In genomic region chr6:120644346-120645299, GRCm38 (mm10) we compare ENCODE assay signal across 16 mouse cellular contexts. TPM values are rescaled to one million over a fixed set of nuclear protein-coding genes. Genes with fewer than 3 reads are reported as not detected.
DNase-seq lines count a peak whose midpoint lies in the region; ATAC-seq and TF ChIP-seq lines count a peak whose summit lies in the region.
"Had no signal": no experiment of that assay in that cellular context is flagged by ENCODE, and none has a peak within 500 bp of the region (broad histone marks: within the 10 kb centered on the region; RNA-seq: fewer than 3 reads in every experiment).

No protein-coding gene starts in this region.

- H3K4me2 ChIP-seq in hindbrain, embryonic 13.5 days = no peak overlapping the region
- H3K4me2 ChIP-seq: embryonic facial prominence, embryonic 12.5 days; limb, embryonic 13.5 days; stomach, embryonic 15.5 days had no signal

- no peaks in the 10 kb centered on the region for H3K27me3 ChIP-seq in hindbrain, embryonic 10.5 days (ENCODE audit: insufficient read depth, poor library complexity, severe bottlenecking)
- H3K27me3 ChIP-seq in hindbrain, embryonic 13.5 days = no peaks in the 10 kb centered on the region
- no peaks in the 10 kb centered on the region for H3K27me3 ChIP-seq in C2C12 (ENCODE audit: control insufficient read depth, insufficient read depth, insufficient read length)
- no peaks in the 10 kb centered on the region for H3K27me3 ChIP-seq in heart, embryonic 10.5 days (ENCODE audit: insufficient read depth, poor library complexity, severe bottlenecking)
- H3K27me3 ChIP-seq: embryonic facial prominence, embryonic 12.5 days; limb, embryonic 13.5 days; stomach, embryonic 15.5 days had no signal

- H3ac ChIP-seq in C2C12 (ENCODE audit: control insufficient read depth, insufficient read length, low read depth) = no peak overlapping the region

- no peak for TF ChIP-seq CTCF in C2C12 (IDR thresholded peaks at IDR 0.05; ENCODE audit: control insufficient read depth, insufficient read depth, insufficient read length)

- H3K79me2 ChIP-seq in C2C12 (ENCODE audit: control insufficient read depth, insufficient read depth) = no peaks in the 10 kb centered on the region

- no peak overlapping the region for H3K4me3 ChIP-seq in hindbrain, embryonic 10.5 days
- no peak overlapping the region for H3K4me3 ChIP-seq in hindbrain, embryonic 13.5 days
- no peak overlapping the region for H3K4me3 ChIP-seq in C2C12 (ENCODE audit: insufficient read depth, poor library complexity, severe bottlenecking)
- H3K4me3 ChIP-seq in heart, embryonic 10.5 days = no peak overlapping the region
- H3K4me3 ChIP-seq: embryonic facial prominence, embryonic 12.5 days; left cerebral cortex, adult 2 months; limb, embryonic 13.5 days; stomach, embryonic 15.5 days had no signal

- no peak overlapping the region for H3K9ac ChIP-seq in hindbrain, embryonic 13.5 days
- H3K9ac ChIP-seq: embryonic facial prominence, embryonic 12.5 days; limb, embryonic 13.5 days; liver, postnatal 0 days; stomach, embryonic 15.5 days had no signal

- no peaks in the 10 kb centered on the region for H3K79me3 ChIP-seq in C2C12 (ENCODE audit: low read depth)

- no peaks in the 10 kb centered on the region for H3K36me3 ChIP-seq in hindbrain, embryonic 10.5 days
- H3K36me3 ChIP-seq in hindbrain, embryonic 13.5 days = no peaks in the 10 kb centered on the region
- H3K36me3 ChIP-seq in C2C12 (ENCODE audit: control insufficient read depth, insufficient read depth) = no peaks in the 10 kb centered on the region
- no peaks in the 10 kb centered on the region for H3K36me3 ChIP-seq in heart, embryonic 10.5 days
- H3K36me3 ChIP-seq: embryonic facial prominence, embryonic 12.5 days; limb, embryonic 13.5 days; stomach, embryonic 15.5 days had no signal

- DNase-seq in hindbrain, embryonic 10.5 days (ENCODE audit: low spot score) = no peak
- peak; percentile 44 for DNase-seq in ZHBTc4 (ENCODE audit: low read depth, low spot score)
- DNase-seq in heart, embryonic 10.5 days (ENCODE audit: low spot score) = no peak
- no peak for DNase-seq in spleen, postnatal 10 days (ENCODE audit: low spot score in 2 of 2)
- no peak for DNase-seq in embryo, embryonic 9.5 days (ENCODE audit: extremely low spot score)
- DNase-seq: cerebellum, postnatal 10 days; liver, postnatal 0 days; lung, postnatal 4 days; midbrain, embryonic 14.5 days had no signal

- H3K4me1 ChIP-seq in hindbrain, embryonic 10.5 days (replicated peaks) = peaks cover 8% of the 10 kb centered on the region
- no peaks in the 10 kb centered on the region for H3K4me1 ChIP-seq in hindbrain, embryonic 13.5 days (replicated peaks)
- H3K4me1 ChIP-seq in heart, embryonic 10.5 days = peaks cover 12% of the 10 kb centered on the region
- H3K4me1 ChIP-seq: embryonic facial prominence, embryonic 12.5 days; limb, embryonic 13.5 days; stomach, embryonic 15.5 days had no signal

- no peaks in the 10 kb centered on the region for H3K9me3 ChIP-seq in hindbrain, embryonic 10.5 days
- no peaks in the 10 kb centered on the region for H3K9me3 ChIP-seq in hindbrain, embryonic 13.5 days
- no peaks in the 10 kb centered on the region for H3K9me3 ChIP-seq in heart, embryonic 10.5 days
- H3K9me3 ChIP-seq: embryonic facial prominence, embryonic 12.5 days; limb, embryonic 13.5 days; stomach, embryonic 15.5 days had no signal

- no peak for ATAC-seq in hindbrain, embryonic 13.5 days (ENCODE audit: low FRiP score)
- ATAC-seq: CD4-positive, CD25-positive, alpha-beta regulatory T cell, adult 4 months; liver, postnatal 0 days had no signal

- 49% methylated on average over 23 of the region's 23 CpGs for WGBS in hindbrain, embryonic 10.5 days
- 47% methylated on average over 23 of the region's 23 CpGs for WGBS in hindbrain, embryonic 13.5 days
- WGBS in heart, embryonic 10.5 days = 56% methylated on average over 23 of the region's 23 CpGs

- peak overlapping the region; percentile 23; the same call in 1 of the 2 replicates for H3K27ac ChIP-seq in hindbrain, embryonic 10.5 days
- H3K27ac ChIP-seq in hindbrain, embryonic 13.5 days = no peak overlapping the region
- H3K27ac ChIP-seq in heart, embryonic 10.5 days = 0 out of 2 replicates have a peak overlapping the region, but pooled peaks have one; percentile 9
- H3K27ac ChIP-seq: embryonic facial prominence, embryonic 12.5 days; left cerebral cortex, adult 2 months; limb, embryonic 13.5 days; stomach, embryonic 15.5 days had no signal

TF ChIP-seq in C2C12, 6 proteins besides CTCF, POLR2A, EP300 and RAD21:
- TF ChIP-seq MAX (IDR thresholded peaks at IDR 0.05) (no peak), FOSL1 (IDR thresholded peaks at IDR 0.05; ENCODE audit: insufficient read depth, low read length, poor library complexity, severe bottlenecking) (peak; percentile 29), USF1 (IDR thresholded peaks at IDR 0.05; ENCODE audit: low read depth) (peak; percentile 56), CEBPB (IDR thresholded peaks at IDR 0.05; ENCODE audit: low read depth) (peak; percentile 16), MYOD1 (IDR thresholded peaks at IDR 0.05; ENCODE audit: control insufficient read depth, insufficient read length, low read depth) (peak; percentile 71)

RNA-seq across cellular contexts. Expression of gene Cecr2, which starts 21.5 kb away (rescaled TPM):
- 14.3 and 16.5 TPM in 2 replicates for polyA plus RNA-seq in hindbrain, embryonic 10.5 days (2016; fragmentation: Nextera tagmentation; extraction: Ambion mirVana)
- 4.7 and 5.7 TPM in 2 replicates for polyA plus RNA-seq in hindbrain, embryonic 13.5 days (2015; fragmentation: Nextera tagmentation; extraction: Ambion mirVana)
- 0.01 TPM for polyA plus RNA-seq in C2C12 (2012; fragmentation: generic; extraction: Trizol)
- polyA plus RNA-seq in heart, embryonic 10.5 days (2016; fragmentation: Nextera tagmentation; extraction: Ambion mirVana) = 3.8 and 5.2 TPM in 2 replicates
